Mouse (Mus musculus) spleen, adult 2 months (tissue): ENCODE results near the gene Kif3c. TPM values are rescaled to one million over a fixed set of nuclear protein-coding genes. Genes with fewer than 3 reads are reported as not detected.

Experiments used
- DNase-seq, 2 experiments: peaks; one replicate each; pipeline versions ENCODE4 v3.0.0 to v3.0.0-alpha.2; 2012 to 2021; ENCODE audit warnings: low spot score in 2 of 2, low read depth in 1 of 2
- H3K27ac ChIP-seq: fragments of 200-500 bp; 2 replicates; pipeline ENCODE4 v1.5.1; 2012; ENCODE audit warnings: low read length, inconsistent platforms; ENCODE audit not compliant: insufficient read depth
- H3K27me3 ChIP-seq: fragments of 200-500 bp; 2 replicates; pipeline ENCODE4 v1.6.1; 2012; ENCODE audit warnings: mild to moderate bottlenecking, moderate library complexity, low read length, inconsistent platforms; ENCODE audit not compliant: control insufficient read depth, insufficient read depth
- H3K36me3 ChIP-seq: fragments of 200-500 bp; 2 replicates; pipeline ENCODE4 v1.6.1; 2012; ENCODE audit warnings: mild to moderate bottlenecking, low read length, inconsistent platforms; ENCODE audit not compliant: control insufficient read depth, insufficient read depth
- H3K4me1 ChIP-seq: fragments of 200-500 bp; 2 replicates; pipeline ENCODE4 v1.6.1; 2011; ENCODE audit warnings: inconsistent platforms; ENCODE audit not compliant: control insufficient read depth, insufficient read depth, insufficient read length
- H3K4me3 ChIP-seq: fragments of 200-500 bp; 2 replicates; pipeline ENCODE4 v1.5.1; 2011; ENCODE audit warnings: mild to moderate bottlenecking, inconsistent platforms; ENCODE audit not compliant: insufficient read depth, insufficient read length; ENCODE audit errors: extremely low read depth
- CTCF ChIP-seq: fragments of 200-500 bp; IDR thresholded peaks from 2 replicates; pipeline ENCODE4 v1.5.1; 2011; ENCODE audit warnings: mild to moderate bottlenecking, inconsistent platforms; ENCODE audit not compliant: insufficient read depth, insufficient read length, insufficient replicate concordance; ENCODE audit errors: extremely low read depth
- POLR2A ChIP-seq: fragments of 200-500 bp; IDR thresholded peaks from 2 replicates; pipeline ENCODE4 v1.6.1; 2011; ENCODE audit warnings: low read depth, low read length, inconsistent platforms
- WGBS: fragments of 180-500 bp; shearing (Covaris S2); methylation state at CpG from one replicate; pipeline ENCODE4 v1.1.7; 2018; 5-methylcytosine and 5-hydroxymethylcytosine counted together
- polyA plus RNA-seq: library from polyadenylated mRNA; depleted of rRNA; stranded (reverse); fragments of >200 nt; gene quantifications from 2 replicates; pipeline ENCODE4 v1.2.3, GENCODE M21; 2012

Kif3c gene
- polyA plus RNA-seq, 1 experiment: 3.5 TPM

GRCm38 (mm10) chr12:3355068-3355467 is 9.9 kb upstream of the Kif3c start:
- no peaks in the 10 kb centered on the region for H3K27me3 ChIP-seq
- no peaks in the 10 kb centered on the region; the same call in none of the 2 replicates for H3K4me1 ChIP-seq
- 61% methylated on average over 8 of the region's 8 CpGs for WGBS
- no peak for DNase-seq
- no peak for TF ChIP-seq CTCF
- no peak for TF ChIP-seq POLR2A
- no peaks in the 10 kb centered on the region for H3K36me3 ChIP-seq
- H3K4me3 ChIP-seq: no peak overlapping the region
- H3K27ac ChIP-seq: peak overlapping the region; percentile 38

GRCm38 (mm10) chr12:3356824-3357223 is 8.1 kb upstream of the Kif3c start:
- H3K4me1 ChIP-seq: peaks cover 3% of the 10 kb centered on the region
- H3K27me3 ChIP-seq: no peaks in the 10 kb centered on the region
- peak overlapping the region; percentile 37; the same call in 1 of the 2 replicates for H3K27ac ChIP-seq
- DNase-seq: peak in 1 of 2 experiments; percentile 41
- H3K4me3 ChIP-seq: peak overlapping the region; percentile 48; the same call in 1 of the 2 replicates
- TF ChIP-seq CTCF (no peak), POLR2A (no peak)
- H3K36me3 ChIP-seq: no peaks in the 10 kb centered on the region
- 67% methylated on average over 16 of the region's 16 CpGs for WGBS

- Histone ChIP-seq H3K27ac (no peak overlapping the region), H3K36me3 (no peaks in the 10 kb centered on the region), H3K4me3 (no peak overlapping the region), H3K27me3 (no peaks in the 10 kb centered on the region), H3K4me1 (peaks cover 3% of the 10 kb centered on the region)
- DNase-seq: peak; percentile 47 to 80
- WGBS: 5% methylated on average over 3 of the region's 3 CpGs
- TF ChIP-seq POLR2A (no peak), CTCF (peak; percentile 16; the same call in 1 of the 2 replicates)
These were observed 5.6 kb upstream of the Kif3c start for GRCm38 (mm10) chr12:3359302-3359701.

- no peaks in the 10 kb centered on the region for H3K27me3 ChIP-seq
- no peak overlapping the region for H3K27ac ChIP-seq
- TF ChIP-seq POLR2A: no peak
- TF ChIP-seq CTCF: no peak
- H3K4me3 ChIP-seq: no peak overlapping the region
- H3K4me1 ChIP-seq: peaks cover 3% of the 10 kb centered on the region
- WGBS: 65% methylated on average over 2 of the region's 2 CpGs
- no peaks in the 10 kb centered on the region for H3K36me3 ChIP-seq
- DNase-seq: no peak
These were observed 4.9 kb upstream of the Kif3c start for GRCm38 (mm10) chr12:3360043-3360442.

GRCm38 (mm10) chr12:3364076-3364475 is 856 bp upstream of the Kif3c start:
- Histone ChIP-seq H3K4me1 (peaks cover 10% of the 10 kb centered on the region), H3K4me3 (no peak overlapping the region), H3K27me3 (no peaks in the 10 kb centered on the region), H3K36me3 (no peaks in the 10 kb centered on the region), H3K27ac (no peak overlapping the region)
- no peak for TF ChIP-seq POLR2A
- TF ChIP-seq CTCF: no peak
- DNase-seq: no peak
- 93% methylated on average over 5 of the region's 5 CpGs for WGBS

- Histone ChIP-seq H3K27ac (no peak overlapping the region), H3K4me1 (peaks cover 8% of the 10 kb centered on the region)
These were observed 687 bp downstream of the Kif3c start for GRCm38 (mm10) chr12:3365449-3366189.

More at GRCm38 (mm10) chr12:3365449-3366189, 687 bp downstream of the Kif3c start:
- 17% methylated on average over 31 of the region's 31 CpGs for WGBS
- H3K36me3 ChIP-seq: no peaks in the 10 kb centered on the region
- DNase-seq: no peak
- peak overlapping the region; percentile 71 for H3K4me3 ChIP-seq
- TF ChIP-seq POLR2A: no peak
- no peak for TF ChIP-seq CTCF
- H3K27me3 ChIP-seq: no peaks in the 10 kb centered on the region
